Mouse (Mus musculus) erythroblast, embryonic 14.5 days (primary cell): ENCODE measurements around the gene Sf3b4.

Source experiments
- GATA1 ChIP-seq: IDR thresholded peaks from 2 replicates; pipeline ENCODE4 v1.6.1; 2012; ENCODE audit warnings: low read length, inconsistent platforms, mixed read lengths
- TAL1 ChIP-seq: IDR thresholded peaks from 3 replicates; pipeline ENCODE4 v1.6.1; 2012; ENCODE audit warnings: low read length, inconsistent platforms, mixed read lengths

GRCm38 (mm10) chr3:96170976-96171545 lies 1.1 kb upstream of the Sf3b4 start:
- TF ChIP-seq GATA1 (no peak), TAL1 (no peak)
